16 mouse cellular contexts compared by ENCODE assay signal in the genomic region with DNA sequence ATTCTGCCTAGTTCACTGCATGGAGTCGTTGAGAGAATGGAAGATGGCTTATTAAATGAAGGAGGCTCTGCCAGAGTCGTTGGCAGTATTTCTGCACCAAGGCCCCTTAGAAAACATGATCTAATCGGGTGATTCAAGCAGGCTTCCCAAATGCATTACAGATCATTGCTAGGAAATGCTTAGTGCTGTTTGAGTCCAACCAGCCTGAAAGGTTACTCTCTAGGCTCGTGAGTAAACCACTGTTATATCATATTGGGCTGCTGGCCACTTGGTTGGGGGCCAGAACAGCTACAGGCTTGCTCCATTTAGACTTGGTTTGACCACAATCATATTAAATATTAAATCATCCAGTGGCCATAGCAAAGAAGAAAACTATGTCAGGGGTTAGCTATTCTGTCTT.
DNase-seq lines count a peak whose midpoint lies in the region; ATAC-seq and TF ChIP-seq lines count a peak whose summit lies in the region.
"Had no signal": no experiment of that assay in that cellular context is flagged by ENCODE, and none has a peak within 500 bp of the region (broad histone marks: within the 10 kb centered on the region; RNA-seq: fewer than 3 reads in every experiment).

No protein-coding gene starts in this region.

- no peak overlapping the region for H3K9ac ChIP-seq in liver, adult 2 months (ENCODE audit: low read depth, low read length)
- H3K9ac ChIP-seq in liver, embryonic 12.5 days, result no peak overlapping the region
- no peak overlapping the region for H3K9ac ChIP-seq in stomach, postnatal 0 days (ENCODE audit: low read length)
- no peak overlapping the region for H3K9ac ChIP-seq in midbrain, embryonic 14.5 days (replicated peaks; ENCODE audit: low read length)
- H3K9ac ChIP-seq: intestine, embryonic 15.5 days; limb, embryonic 13.5 days had no signal

- no peak for TF ChIP-seq POLR2A in liver, adult 2 months (IDR thresholded peaks at IDR 0.05; ENCODE audit: extremely low read depth, insufficient read depth, low read length)

- no peak for TF ChIP-seq CTCF in liver, adult 2 months (IDR thresholded peaks at IDR 0.05; ENCODE audit: low read depth, low read length)
- no peak for TF ChIP-seq CTCF in stomach, postnatal 0 days (IDR thresholded peaks at IDR 0.05; ENCODE audit: low read depth)

- no peak overlapping the region for H3K27ac ChIP-seq in liver, adult 2 months (replicated peaks; ENCODE audit: insufficient read depth, low read depth, low read length)
- no peak overlapping the region for H3K27ac ChIP-seq in liver, embryonic 12.5 days
- H3K27ac ChIP-seq in brown adipose tissue, adult 24 weeks (replicated peaks; ENCODE audit: low read depth, low read length), result peak overlapping the region; percentile 46
- H3K27ac ChIP-seq in stomach, postnatal 0 days (replicated peaks), result no peak overlapping the region
- H3K27ac ChIP-seq in midbrain, embryonic 14.5 days (replicated peaks; ENCODE audit: low read depth, low read length), result no peak overlapping the region
- H3K27ac ChIP-seq: intestine, embryonic 15.5 days; layer of hippocampus, adult 2 months; limb, embryonic 13.5 days had no signal

- H3K9me3 ChIP-seq in liver, embryonic 12.5 days (replicated peaks), result no peaks in the 10 kb centered on the region
- H3K9me3 ChIP-seq in stomach, postnatal 0 days (ENCODE audit: control insufficient read depth, low read length), result no peaks in the 10 kb centered on the region
- no peaks in the 10 kb centered on the region for H3K9me3 ChIP-seq in midbrain, embryonic 14.5 days (ENCODE audit: control insufficient read depth, low read length)
- H3K9me3 ChIP-seq: intestine, embryonic 15.5 days had no signal

- H3K79me2 ChIP-seq in liver, adult 2 months (ENCODE audit: control insufficient read depth, insufficient read depth, low read length), result no peaks in the 10 kb centered on the region

- H3K36me3 ChIP-seq in liver, adult 2 months (ENCODE audit: control insufficient read depth, insufficient read depth, low read length), result no peaks in the 10 kb centered on the region
- no peaks in the 10 kb centered on the region for H3K36me3 ChIP-seq in liver, embryonic 12.5 days
- H3K36me3 ChIP-seq in stomach, postnatal 0 days (ENCODE audit: control insufficient read depth, insufficient read depth, low read length), result no peaks in the 10 kb centered on the region
- H3K36me3 ChIP-seq in midbrain, embryonic 14.5 days (ENCODE audit: control insufficient read depth, insufficient read depth, low read length), result no peaks in the 10 kb centered on the region
- H3K36me3 ChIP-seq: intestine, embryonic 15.5 days; limb, embryonic 13.5 days had no signal

- no peak overlapping the region for H3K4me2 ChIP-seq in liver, embryonic 12.5 days
- no peak overlapping the region for H3K4me2 ChIP-seq in stomach, postnatal 0 days (replicated peaks; ENCODE audit: low read depth)
- no peak overlapping the region for H3K4me2 ChIP-seq in midbrain, embryonic 14.5 days (ENCODE audit: low read length)
- H3K4me2 ChIP-seq: intestine, embryonic 15.5 days; limb, embryonic 13.5 days had no signal

- no peak for ATAC-seq in liver, embryonic 12.5 days
- ATAC-seq in stomach, postnatal 0 days (ENCODE audit: low FRiP score, low TSS enrichment), result no peak
- no peak for ATAC-seq in midbrain, embryonic 14.5 days (ENCODE audit: low FRiP score, low TSS enrichment)
- ATAC-seq: forebrain, embryonic 14.5 days; intestine, embryonic 15.5 days had no signal

- DNase-seq in liver, adult 2 months (ENCODE audit: extremely low read depth, low read depth, low spot score), result peak; percentile 5
- DNase-seq in adrenal gland, adult 18-20 months (ENCODE audit: low spot score in 2 of 2), result peak; percentile 40 to 53
- peak; percentile 43 for DNase-seq in heart, postnatal 4 days
- no peak for DNase-seq in layer of hippocampus, adult 11-12 months (ENCODE audit: low spot score)
- DNase-seq in stomach, postnatal 0 days (ENCODE audit: low spot score), result no peak
- DNase-seq in midbrain, embryonic 14.5 days, result no peak
- DNase-seq: cerebellum, adult 18-20 months; retina, postnatal 1 day had no signal

- no peak for TF ChIP-seq EP300 in stomach, postnatal 0 days (optimal IDR thresholded peaks at IDR 0.05)

- H3K4me3 ChIP-seq in liver, adult 2 months (ENCODE audit: insufficient read depth, low read depth, low read length), result no peak overlapping the region
- H3K4me3 ChIP-seq in liver, embryonic 12.5 days, result no peak overlapping the region
- no peak overlapping the region for H3K4me3 ChIP-seq in brown adipose tissue, adult 24 weeks (ENCODE audit: insufficient read depth, low read depth, low read length)
- no peak overlapping the region for H3K4me3 ChIP-seq in stomach, postnatal 0 days (ENCODE audit: low read depth, low read length)
- H3K4me3 ChIP-seq in midbrain, embryonic 14.5 days (replicated peaks; ENCODE audit: low read depth, low read length), result no peak overlapping the region
- H3K4me3 ChIP-seq: intestine, embryonic 15.5 days; layer of hippocampus, adult 2 months; limb, embryonic 13.5 days; megakaryocyte, embryonic 14.5 days; myocyte had no signal

- H3K27me3 ChIP-seq in liver, adult 2 months (ENCODE audit: control insufficient read depth, insufficient read depth, low read length), result 0 out of 2 replicates have a peak, but pooled peaks cover 2% of the 10 kb centered on the region
- H3K27me3 ChIP-seq in liver, embryonic 12.5 days (replicated peaks), result no peaks in the 10 kb centered on the region
- H3K27me3 ChIP-seq in stomach, postnatal 0 days (ENCODE audit: control insufficient read depth, insufficient read depth, low read length), result no peaks in the 10 kb centered on the region
- no peaks in the 10 kb centered on the region for H3K27me3 ChIP-seq in midbrain, embryonic 14.5 days (ENCODE audit: control insufficient read depth, insufficient read depth, low read length)
- H3K27me3 ChIP-seq: intestine, embryonic 15.5 days; limb, embryonic 13.5 days; megakaryocyte, embryonic 14.5 days had no signal

- 65% methylated on average over 4 of the region's 4 CpGs for WGBS in liver, adult 2 months
- 53% methylated on average over 4 of the region's 4 CpGs for WGBS in liver, embryonic 12.5 days (ENCODE audit: insufficient replicate concordance)
- 59% methylated on average over 4 of the region's 4 CpGs for WGBS in stomach, postnatal 0 days
- WGBS in midbrain, embryonic 14.5 days, result 86% methylated on average over 4 of the region's 4 CpGs

- H3K4me1 ChIP-seq in liver, adult 2 months (ENCODE audit: control insufficient read depth, insufficient read depth, low read length), result no peaks in the 10 kb centered on the region
- H3K4me1 ChIP-seq in liver, embryonic 12.5 days, result no peaks in the 10 kb centered on the region
- no peaks in the 10 kb centered on the region for H3K4me1 ChIP-seq in brown adipose tissue, adult 24 weeks (ENCODE audit: control insufficient read depth, insufficient read depth, insufficient read length, low read length)
- H3K4me1 ChIP-seq in stomach, postnatal 0 days (replicated peaks; ENCODE audit: control insufficient read depth, insufficient read depth), result no peaks in the 10 kb centered on the region
- H3K4me1 ChIP-seq in midbrain, embryonic 14.5 days (ENCODE audit: control insufficient read depth, insufficient read depth, low read length), result no peaks in the 10 kb centered on the region
- H3K4me1 ChIP-seq: megakaryocyte, embryonic 14.5 days had no signal

Comparison
In these comparisons a context has a peak if more than half of its experiments do, and no peak if none do; other contexts are left out.
1. DNase-seq: peak in liver, adult 2 months (single experiment), adrenal gland, adult 18-20 months (2 of 2) and heart, postnatal 4 days (single experiment); none in layer of hippocampus, adult 11-12 months (single experiment), stomach, postnatal 0 days (single experiment) and midbrain, embryonic 14.5 days (single experiment).